Mouse (Mus musculus): Measurements from ENCODE around the gene Egln1. TPM values are rescaled to one million over a fixed set of nuclear protein-coding genes. Genes with fewer than 3 reads are reported as not detected.

The Egln1 gene
- polyA plus RNA-seq, 1 experiment: 55.8 TPM

DNA sequence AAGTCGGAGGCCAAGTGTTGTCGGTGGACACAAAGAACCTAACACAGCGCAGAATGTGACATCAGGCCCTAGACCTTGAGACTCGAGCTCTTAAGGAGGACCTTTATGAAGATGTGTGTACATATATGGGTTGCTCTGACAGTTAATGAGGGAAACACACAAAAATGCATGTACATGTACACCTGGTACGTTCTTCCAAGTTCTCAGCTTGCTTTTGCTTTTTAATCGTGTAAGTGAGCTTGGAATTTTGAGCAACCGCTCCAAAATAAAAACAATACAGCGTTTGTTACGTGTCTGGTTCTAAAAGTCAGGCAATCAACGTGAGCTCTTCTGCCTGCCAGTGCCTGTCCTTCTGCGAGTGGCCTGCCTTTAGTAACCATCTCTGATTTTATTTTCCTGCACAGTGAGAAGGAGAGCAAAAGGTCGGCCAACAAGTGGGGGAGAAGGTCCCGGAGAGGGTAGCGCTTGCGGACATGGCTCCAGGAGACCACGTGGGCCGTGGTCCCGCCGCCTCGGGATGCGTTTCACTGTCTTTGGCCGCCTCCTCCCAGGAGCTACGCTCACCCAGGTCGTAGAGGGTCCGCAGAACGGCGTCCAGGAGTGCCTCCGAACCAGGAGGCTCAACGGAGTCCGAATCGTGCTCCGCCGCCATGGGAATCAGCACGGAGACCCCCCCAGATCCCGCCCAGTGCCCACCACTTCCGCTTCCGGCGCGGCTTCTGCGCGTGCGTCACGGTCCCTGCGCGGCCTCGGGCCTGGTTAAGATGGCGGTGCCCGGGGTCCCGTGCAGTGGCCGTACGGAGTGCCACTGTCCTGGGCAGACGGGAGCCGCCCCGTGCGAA lies 86.6 kb downstream of the Egln1 start, which contains the start of the genes Gnpat and 2810004N23Rik:
Gene Gnpat, plus strand, starts transcription at position 713 of the 842 bp plus-strand sequence.
Gene 2810004N23Rik, minus strand, starts transcription at position 800 of the 842 bp plus-strand sequence.
- peak; percentile 80 to 94 for DNase-seq (ENCODE audit: extremely low spot score in 1 of 2, low spot score in 1 of 2)

DNA sequence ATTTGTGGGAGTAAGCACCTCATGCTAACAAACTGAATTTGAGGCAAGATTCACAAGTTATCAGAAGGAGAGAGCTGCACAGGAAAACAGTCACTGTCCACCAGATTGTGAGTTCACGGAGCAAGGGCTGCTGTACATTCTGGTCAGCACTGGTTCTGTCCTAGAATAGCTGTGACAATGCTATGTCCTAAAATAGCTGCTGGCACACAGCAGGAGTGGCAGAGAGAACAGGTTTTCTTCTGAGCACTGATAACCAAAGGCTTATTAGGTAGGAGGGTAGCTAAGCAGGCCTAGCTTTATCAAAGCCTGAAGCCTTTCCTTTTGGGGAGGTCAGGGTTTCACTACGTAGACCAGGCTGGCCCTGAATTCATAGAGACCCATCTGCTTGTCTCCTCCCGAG lies 88.9 kb downstream of the Egln1 start:
- no peak for DNase-seq (ENCODE audit: extremely low spot score in 1 of 2, low spot score in 1 of 2)

GRCm38 (mm10) chr8:124859466-124859865 lies 89.7 kb downstream of the Egln1 start:
- DNase-seq (ENCODE audit: extremely low spot score in 1 of 2, low spot score in 1 of 2): no peak

Other genes starting within 250 kb of the Egln1 start
- gene Ttc13, start 227.3 kb downstream of the Egln1 start, polyA plus RNA-seq (2012; rRNA removed): 40.7 and 44.3 TPM in 2 replicates
- gene Arv1, start 227.2 kb downstream of the Egln1 start, polyA plus RNA-seq (2012; rRNA removed): 20.9 and 22.1 TPM in 2 replicates
- gene Fam89a, start 197.5 kb downstream of the Egln1 start, polyA plus RNA-seq (2012; rRNA removed): 1.6 and 1.7 TPM in 2 replicates
- 5.2 and 5.3 TPM in 2 replicates for gene Trim67, start 156.2 kb downstream of the Egln1 start, polyA plus RNA-seq (2012; rRNA removed)
- 102 and 103 TPM in 2 replicates for gene Gnpat, start 86.3 kb downstream of the Egln1 start, polyA plus RNA-seq (2012; rRNA removed)
- 17.2 and 18.1 TPM in 2 replicates for gene 2810004N23Rik, start 86.2 kb downstream of the Egln1 start, polyA plus RNA-seq (2012; rRNA removed)
- gene Exoc8, start 51.6 kb downstream of the Egln1 start, polyA plus RNA-seq (2012; rRNA removed): 15.0 and 17.3 TPM in 2 replicates
- 17.3 and 18.0 TPM in 2 replicates for gene Sprtn, start 51.4 kb downstream of the Egln1 start, polyA plus RNA-seq (2012; rRNA removed)
- gene Tsnax, start 63.7 kb upstream of the Egln1 start, polyA plus RNA-seq (2012; rRNA removed): 196 and 206 TPM in 2 replicates
- gene Disc1, start 104.9 kb upstream of the Egln1 start, polyA plus RNA-seq (2012; rRNA removed): 0.80 and 1.0 TPM in 2 replicates

All from frontal cortex, adult 2 months (tissue).